Mouse (Mus musculus): ENCODE results near the gene Tsga13. TPM values are rescaled to one million over a fixed set of nuclear protein-coding genes. Genes with fewer than 3 reads are reported as not detected.

Tsga13 gene
- 0.28 and 0.42 TPM in 2 replicates for polyA plus RNA-seq (2016; fragmentation: Nextera tagmentation; extraction: Ambion mirVana)

DNA sequence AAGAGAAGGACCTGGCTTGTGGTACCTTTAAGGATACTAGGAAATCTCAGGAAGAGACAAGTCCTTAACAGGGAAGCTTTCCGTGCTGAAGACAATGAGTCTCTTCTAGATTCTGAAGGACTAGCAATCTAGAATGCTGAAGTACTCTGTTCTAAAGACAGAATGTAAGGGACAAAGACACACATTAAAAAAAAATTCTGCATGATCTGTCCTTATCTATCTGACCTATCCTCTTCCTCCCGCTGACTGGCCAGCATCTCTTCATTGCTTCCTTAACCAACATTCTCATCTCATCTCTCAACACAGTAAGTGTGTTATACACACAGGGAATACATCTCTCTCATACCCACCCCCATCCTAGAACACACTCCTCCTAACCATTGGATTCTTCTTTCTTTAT lies at the start of gene Tsga13:
Gene Tsga13, minus strand, starts transcription at position 101 of the 400 bp plus-strand sequence.
- Histone ChIP-seq H3K4me2 (no peak within 1 kb of the TSS), H3K27me3 (replicated peaks) (no peaks in the 10 kb centered on the region), H3K9me3 (replicated peaks) (no peaks in the 10 kb centered on the region), H3K36me3 (no peaks in the 10 kb centered on the region), H3K9ac (0 out of 2 replicates have a peak within 1 kb of the TSS, but pooled peaks have one; percentile 23), H3K4me1 (replicated peaks) (no peaks in the 10 kb centered on the region), H3K4me3 (no peak within 1 kb of the TSS), H3K27ac (ENCODE audit: poor library complexity, severe bottlenecking) (no peak within 1 kb of the TSS)
- 82% methylated on average over 2 of the region's 2 CpGs for WGBS
- ATAC-seq (ENCODE audit: insufficient number of reproducible peaks, low FRiP score) = no peak

DNA sequence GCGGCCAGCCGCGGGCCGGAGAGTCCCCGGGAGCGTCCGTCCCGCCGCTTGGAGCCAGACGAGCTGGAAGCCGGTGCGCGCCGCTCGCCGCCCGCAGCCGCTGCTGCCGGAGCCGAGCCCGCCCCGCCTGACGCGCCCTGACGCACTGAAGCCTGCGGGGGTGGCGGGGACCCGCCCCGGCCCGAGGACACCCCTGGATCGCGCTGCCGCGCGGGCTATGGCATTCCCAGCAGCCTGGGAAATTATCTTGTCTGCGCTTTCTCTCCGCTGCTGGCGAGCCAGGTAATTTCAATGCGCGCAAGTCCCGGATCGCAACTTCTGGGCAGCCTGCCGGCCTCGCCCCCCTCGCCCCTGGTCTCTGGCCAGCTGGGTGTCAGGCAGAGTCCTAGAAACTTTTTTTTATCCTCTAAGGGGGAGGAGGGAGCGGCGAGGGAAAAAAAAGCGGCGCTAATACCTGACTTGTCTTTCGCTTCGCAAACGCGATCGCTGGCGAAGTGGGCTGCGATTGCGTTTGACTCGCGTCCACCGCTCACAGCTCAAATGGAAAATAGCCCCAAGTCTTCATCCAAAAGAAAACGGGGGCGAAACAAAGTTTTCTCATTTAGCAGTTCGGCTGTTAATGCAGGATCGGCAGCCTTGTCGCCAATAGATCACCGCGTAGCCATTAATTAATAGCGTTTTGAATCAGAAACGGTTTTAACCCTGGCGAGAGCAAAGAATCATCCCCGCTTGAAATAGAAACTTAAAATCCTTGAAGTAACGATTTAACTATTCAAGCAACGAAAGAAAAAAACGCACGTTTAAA lies 43.6 kb upstream of the Tsga13 start, which contains the start of gene Klf14:
Gene Klf14, minus strand, starts transcription at position 343 of the 805 bp plus-strand sequence.
- Histone ChIP-seq H3K4me1 (replicated peaks) (0 out of 2 replicates have a peak, but pooled peaks cover 6% of the 10 kb centered on the region), H3K36me3 (no peaks in the 10 kb centered on the region), H3K9ac (peak within 1 kb of the TSS; percentile 69), H3K4me3 (peak within 1 kb of the TSS; percentile 82), H3K4me2 (peak within 1 kb of the TSS; percentile 94), H3K27ac (ENCODE audit: poor library complexity, severe bottlenecking) (peak within 1 kb of the TSS; percentile 26; the same call in 1 of the 2 replicates), H3K27me3 (replicated peaks) (peaks cover 31% of the 10 kb centered on the region), H3K9me3 (replicated peaks) (peaks cover 27% of the 10 kb centered on the region)
- under 1% methylated on average over 67 of the region's 75 CpGs for WGBS
- no peak for ATAC-seq (ENCODE audit: insufficient number of reproducible peaks, low FRiP score)

DNA sequence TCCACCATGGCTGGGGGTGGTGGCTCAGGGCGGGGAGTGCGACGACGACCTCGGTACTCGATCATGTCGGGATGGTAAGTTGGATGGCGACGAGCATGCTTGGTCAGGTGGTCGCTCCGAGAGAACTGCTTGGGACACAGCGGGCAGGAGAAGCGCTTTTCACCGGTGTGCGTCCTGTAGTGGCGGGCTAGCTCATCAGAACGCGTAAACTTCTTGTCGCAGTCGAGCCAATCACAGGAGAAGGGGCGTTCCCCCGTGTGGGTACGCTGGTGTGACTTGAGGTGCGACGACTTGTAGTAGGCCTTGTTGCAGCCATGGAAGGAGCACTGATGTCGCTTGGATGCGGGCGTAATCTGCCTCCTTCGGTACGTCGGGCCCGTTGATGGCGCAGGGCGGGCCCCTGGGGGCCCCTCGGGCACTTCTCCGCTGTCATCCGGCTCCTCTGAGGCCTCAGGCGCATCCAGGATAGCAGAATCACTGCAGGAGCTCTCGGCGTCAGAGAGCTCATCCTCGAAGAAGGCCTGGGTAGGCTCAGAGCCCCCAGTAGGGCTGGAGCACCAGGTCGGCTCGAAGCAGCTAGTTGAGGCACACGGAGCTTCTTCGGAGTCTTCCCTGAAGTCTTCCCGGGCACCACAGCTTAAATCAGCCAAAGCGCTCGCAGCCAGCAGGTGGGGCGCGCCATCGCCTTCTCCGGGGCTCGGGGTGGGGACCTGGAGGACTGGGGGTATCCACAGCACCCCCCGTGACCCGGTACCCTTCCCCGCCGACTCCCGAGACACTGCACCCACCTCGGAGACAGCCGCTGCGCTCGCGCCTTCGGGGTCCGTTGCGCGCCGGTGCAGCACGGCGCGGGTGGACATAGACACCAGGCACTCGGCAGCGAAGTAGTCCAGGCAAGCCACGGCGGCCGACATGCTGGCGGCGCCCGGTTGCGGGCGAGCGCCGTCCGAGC lies 42.7 kb upstream of the Tsga13 start:
- Histone ChIP-seq H3K36me3 (no peaks in the 10 kb centered on the region), H3K4me1 (replicated peaks) (0 out of 2 replicates have a peak, but pooled peaks cover 6% of the 10 kb centered on the region), H3K9me3 (replicated peaks) (peaks cover 27% of the 10 kb centered on the region), H3K27me3 (replicated peaks) (peaks cover 31% of the 10 kb centered on the region), H3K4me3 (peak overlapping the region; percentile 82), H3K4me2 (peak overlapping the region; percentile 94), H3K27ac (ENCODE audit: poor library complexity, severe bottlenecking) (0 out of 2 replicates have a peak overlapping the region, but pooled peaks have one; percentile 26), H3K9ac (peak overlapping the region; percentile 69)
- 5% methylated on average over 84 of the region's 84 CpGs for WGBS
- no peak for ATAC-seq (ENCODE audit: insufficient number of reproducible peaks, low FRiP score)

DNA sequence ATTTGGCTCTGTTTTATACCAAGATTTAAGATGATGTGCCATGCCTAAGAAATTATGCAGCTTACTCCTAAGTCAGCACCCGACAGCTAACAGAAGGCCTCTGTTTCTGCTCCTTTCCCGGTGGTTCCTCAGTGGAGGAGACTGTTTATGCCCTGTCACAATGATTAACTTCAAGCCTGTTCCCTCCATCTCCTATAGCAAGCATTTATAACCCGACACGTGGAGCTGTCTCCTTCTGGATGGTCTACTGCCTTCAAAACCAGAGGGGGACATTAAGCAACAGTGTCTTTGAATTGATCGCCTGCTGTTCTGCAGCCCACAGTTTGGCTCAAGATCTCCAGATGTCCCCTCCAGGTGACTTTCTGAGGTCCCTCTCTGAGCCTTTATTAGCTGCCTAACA lies 23.9 kb upstream of the Tsga13 start:
- no peak overlapping the region for H3K4me2 ChIP-seq
- no peak overlapping the region for H3K9ac ChIP-seq
- H3K4me1 ChIP-seq (replicated peaks) = no peaks in the 10 kb centered on the region
- no peak overlapping the region for H3K27ac ChIP-seq (ENCODE audit: poor library complexity, severe bottlenecking)
- ATAC-seq (ENCODE audit: insufficient number of reproducible peaks, low FRiP score) = no peak
- no peaks in the 10 kb centered on the region for H3K27me3 ChIP-seq (replicated peaks)
- 67% methylated on average over 5 of the region's 5 CpGs for WGBS
- no peaks in the 10 kb centered on the region for H3K36me3 ChIP-seq
- no peaks in the 10 kb centered on the region for H3K9me3 ChIP-seq (replicated peaks)
- H3K4me3 ChIP-seq = no peak overlapping the region

DNA sequence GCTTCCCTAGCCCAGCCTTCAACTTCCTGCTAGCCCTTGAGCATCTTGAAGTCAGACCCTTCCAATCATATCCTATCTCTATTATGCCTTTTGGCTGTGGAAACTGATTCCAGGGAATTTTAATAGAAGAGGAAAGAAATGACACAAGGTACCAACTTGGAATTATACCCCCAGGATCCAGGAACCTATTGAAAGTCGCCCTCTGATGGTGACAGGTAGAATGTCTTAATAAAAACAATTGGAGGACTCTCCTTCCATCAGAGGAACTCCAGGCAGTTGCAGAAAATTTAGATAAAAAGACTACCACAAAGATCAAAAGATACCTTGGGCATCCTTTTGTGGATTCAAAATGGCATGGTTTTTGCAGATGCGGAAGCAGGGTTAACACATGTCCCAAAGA lies 7.4 kb upstream of the Tsga13 start:
- 45% methylated on average over 2 of the region's 2 CpGs for WGBS
- ATAC-seq (ENCODE audit: insufficient number of reproducible peaks, low FRiP score) = no peak
- Histone ChIP-seq H3K27me3 (replicated peaks) (no peaks in the 10 kb centered on the region), H3K36me3 (no peaks in the 10 kb centered on the region), H3K9me3 (replicated peaks) (no peaks in the 10 kb centered on the region), H3K4me3 (no peak overlapping the region), H3K9ac (no peak overlapping the region), H3K4me1 (replicated peaks) (no peaks in the 10 kb centered on the region), H3K27ac (ENCODE audit: poor library complexity, severe bottlenecking) (no peak overlapping the region), H3K4me2 (no peak overlapping the region)

DNA sequence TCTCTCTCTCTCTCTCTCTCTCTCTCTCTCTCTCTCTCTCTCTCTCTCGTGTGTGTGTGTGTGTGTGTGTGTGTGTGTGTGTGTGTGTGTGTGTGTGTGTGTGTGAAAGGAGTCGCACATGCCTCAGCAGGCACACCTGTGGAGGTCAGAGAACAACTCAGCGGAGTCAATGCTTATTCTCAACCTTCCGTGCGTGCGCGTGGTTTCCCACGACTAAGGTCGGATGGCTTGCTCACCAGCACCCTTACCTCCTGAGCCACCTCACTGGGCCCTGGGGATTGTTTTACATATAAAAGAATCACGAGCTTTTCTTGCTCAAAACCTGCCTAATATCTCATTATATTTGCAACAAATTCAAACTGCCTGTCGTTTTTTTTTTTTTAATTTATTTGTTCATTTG lies 6.5 kb upstream of the Tsga13 start:
- H3K36me3 ChIP-seq = no peaks in the 10 kb centered on the region
- no peaks in the 10 kb centered on the region for H3K9me3 ChIP-seq (replicated peaks)
- no peaks in the 10 kb centered on the region for H3K4me1 ChIP-seq (replicated peaks)
- no peak overlapping the region for H3K27ac ChIP-seq (ENCODE audit: poor library complexity, severe bottlenecking)
- H3K9ac ChIP-seq = no peak overlapping the region
- H3K4me2 ChIP-seq = no peak overlapping the region
- ATAC-seq (ENCODE audit: insufficient number of reproducible peaks, low FRiP score) = no peak
- 76% methylated on average over 10 of the region's 11 CpGs for WGBS
- no peak overlapping the region for H3K4me3 ChIP-seq
- no peaks in the 10 kb centered on the region for H3K27me3 ChIP-seq (replicated peaks)

DNA sequence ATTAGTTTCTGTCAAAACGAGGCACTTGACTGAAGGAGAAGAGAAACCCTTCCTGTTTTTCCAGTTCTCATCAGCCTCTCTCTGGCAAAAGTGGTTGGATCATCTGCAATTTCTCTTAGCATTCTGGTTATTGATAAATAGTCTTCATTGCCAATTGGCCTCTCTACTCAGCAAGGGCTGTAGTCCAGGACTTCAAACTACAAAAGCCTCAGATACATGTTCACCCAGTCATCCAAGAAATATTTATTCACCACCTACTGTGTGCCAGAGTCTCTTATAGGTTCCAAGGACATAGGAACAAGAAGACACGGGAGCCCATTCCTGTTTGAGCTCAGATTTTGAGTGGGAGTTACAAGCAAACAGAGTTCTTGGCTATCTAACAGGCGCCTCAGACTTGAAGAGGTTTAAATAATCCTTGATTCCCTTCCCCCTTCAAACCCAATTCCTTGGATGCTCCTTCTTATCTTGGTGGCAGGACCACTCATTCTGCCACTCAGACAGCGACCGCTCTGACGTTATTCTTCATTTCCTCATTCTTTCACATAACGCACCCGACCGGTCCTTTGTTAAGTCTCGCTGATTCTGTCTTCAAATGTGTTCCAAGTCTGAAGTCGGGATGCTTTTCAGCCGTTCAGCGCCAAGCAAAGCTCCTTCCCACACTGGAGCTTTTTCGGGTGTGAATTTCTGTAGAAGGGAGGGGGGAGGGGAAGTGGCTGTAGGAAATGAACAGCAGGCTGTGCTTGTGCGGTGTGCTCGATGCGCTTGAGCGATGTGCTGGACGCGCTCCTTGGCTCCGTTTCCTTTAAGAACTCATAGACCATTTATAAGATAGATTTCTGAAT lies 5.7 kb upstream of the Tsga13 start:
- Histone ChIP-seq H3K9ac (no peak overlapping the region), H3K9me3 (replicated peaks) (no peaks in the 10 kb centered on the region), H3K36me3 (no peaks in the 10 kb centered on the region), H3K27me3 (replicated peaks) (no peaks in the 10 kb centered on the region), H3K4me3 (peak overlapping the region; percentile 17; the same call in 1 of the 2 replicates), H3K4me2 (peak overlapping the region; percentile 45), H3K4me1 (replicated peaks) (no peaks in the 10 kb centered on the region), H3K27ac (ENCODE audit: poor library complexity, severe bottlenecking) (no peak overlapping the region)
- no peak for ATAC-seq (ENCODE audit: insufficient number of reproducible peaks, low FRiP score)
- WGBS = 52% methylated on average over 21 of the region's 21 CpGs

DNA sequence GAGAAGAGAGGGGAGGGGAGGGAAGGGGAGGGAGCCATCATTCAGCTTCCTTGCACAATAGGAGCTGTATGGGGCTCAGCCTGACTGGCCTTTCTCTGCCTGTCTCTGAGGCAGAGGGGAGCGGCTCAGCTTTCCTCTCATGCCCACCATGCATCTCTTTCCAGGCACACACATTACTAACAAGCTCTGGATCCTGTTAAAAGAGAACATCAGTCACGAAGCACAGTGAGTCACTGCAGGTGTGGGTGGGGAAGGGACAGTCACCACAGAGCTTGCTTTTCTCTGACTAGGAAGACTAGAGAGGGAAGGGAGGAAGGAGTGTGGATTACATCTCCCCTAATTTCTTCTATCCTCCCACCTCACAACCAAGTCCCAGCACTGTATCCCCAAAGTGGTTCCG lies 7.4 kb downstream of the Tsga13 start:
- ATAC-seq (ENCODE audit: insufficient number of reproducible peaks, low FRiP score) = no peak
- H3K9me3 ChIP-seq (replicated peaks) = no peaks in the 10 kb centered on the region
- H3K4me1 ChIP-seq (replicated peaks) = no peaks in the 10 kb centered on the region
- 56% methylated on average over 3 of the region's 3 CpGs for whole genome bisulfite sequencing
- H3K4me3 ChIP-seq = no peak overlapping the region
- H3K9ac ChIP-seq = no peak overlapping the region
- H3K4me2 ChIP-seq = no peak overlapping the region
- no peak overlapping the region for H3K27ac ChIP-seq (ENCODE audit: poor library complexity, severe bottlenecking)
- H3K27me3 ChIP-seq (replicated peaks) = no peaks in the 10 kb centered on the region
- no peaks in the 10 kb centered on the region for H3K36me3 ChIP-seq

DNA sequence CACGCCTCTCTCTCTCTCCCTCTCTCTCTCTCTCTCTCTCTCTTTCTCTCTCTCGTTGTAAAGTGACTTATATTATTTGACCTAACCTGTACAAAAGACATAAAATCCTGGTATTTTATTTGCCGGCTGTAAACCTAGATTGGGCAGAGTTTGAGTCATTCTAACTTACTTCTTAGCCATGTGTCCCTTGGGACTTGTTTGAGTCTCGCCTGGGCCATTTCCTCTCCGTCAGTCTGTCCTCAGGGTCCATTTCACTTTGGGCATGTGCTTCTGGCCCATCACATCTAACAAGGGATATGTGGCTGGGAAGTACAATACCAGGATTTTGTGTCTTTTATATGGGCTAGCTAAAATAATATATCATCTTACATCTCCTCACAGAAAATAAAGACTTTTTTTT lies 10.5 kb downstream of the Tsga13 start:
- Histone ChIP-seq H3K36me3 (no peaks in the 10 kb centered on the region), H3K27ac (ENCODE audit: poor library complexity, severe bottlenecking) (no peak overlapping the region), H3K4me3 (no peak overlapping the region), H3K4me2 (no peak overlapping the region), H3K9ac (no peak overlapping the region), H3K9me3 (replicated peaks) (no peaks in the 10 kb centered on the region), H3K4me1 (replicated peaks) (no peaks in the 10 kb centered on the region), H3K27me3 (replicated peaks) (no peaks in the 10 kb centered on the region)
- no peak for ATAC-seq (ENCODE audit: insufficient number of reproducible peaks, low FRiP score)
- 71% methylated on average over 5 of the region's 5 CpGs for WGBS

DNA sequence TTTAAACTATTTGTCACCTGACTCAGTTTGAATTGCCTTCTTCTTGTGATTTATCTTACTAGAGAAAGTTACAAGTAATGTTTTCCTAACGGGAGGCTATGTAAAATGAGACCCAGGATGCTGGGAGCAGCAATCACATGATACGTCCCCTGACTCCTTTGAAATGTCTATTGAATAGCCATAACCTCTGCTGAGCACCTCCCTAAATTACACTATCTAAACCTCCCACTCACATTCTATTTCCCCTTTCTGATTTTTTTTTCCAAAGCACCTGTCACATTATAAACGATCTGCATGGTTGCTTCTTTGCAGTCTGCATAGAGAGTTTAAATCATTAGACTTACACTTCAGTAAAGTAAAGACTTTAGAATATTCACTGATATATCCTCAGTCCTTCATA lies 11.3 kb downstream of the Tsga13 start:
- Histone ChIP-seq H3K27me3 (replicated peaks) (no peaks in the 10 kb centered on the region), H3K27ac (ENCODE audit: poor library complexity, severe bottlenecking) (no peak overlapping the region), H3K9ac (no peak overlapping the region), H3K4me2 (no peak overlapping the region), H3K4me1 (replicated peaks) (no peaks in the 10 kb centered on the region), H3K4me3 (no peak overlapping the region), H3K36me3 (no peaks in the 10 kb centered on the region), H3K9me3 (replicated peaks) (no peaks in the 10 kb centered on the region)
- 64% methylated on average over 3 of the region's 3 CpGs for WGBS
- no peak for ATAC-seq (ENCODE audit: insufficient number of reproducible peaks, low FRiP score)

Data from heart, embryonic 12.5 days (tissue).